Mouse (Mus musculus): Measurements from ENCODE around the gene Pde2a. TPM values are rescaled to one million over a fixed set of nuclear protein-coding genes. Genes with fewer than 3 reads are reported as not detected.

The Pde2a gene
- polyA plus RNA-seq, 1 experiment from 2014 or later: 0.10 TPM

DNA sequence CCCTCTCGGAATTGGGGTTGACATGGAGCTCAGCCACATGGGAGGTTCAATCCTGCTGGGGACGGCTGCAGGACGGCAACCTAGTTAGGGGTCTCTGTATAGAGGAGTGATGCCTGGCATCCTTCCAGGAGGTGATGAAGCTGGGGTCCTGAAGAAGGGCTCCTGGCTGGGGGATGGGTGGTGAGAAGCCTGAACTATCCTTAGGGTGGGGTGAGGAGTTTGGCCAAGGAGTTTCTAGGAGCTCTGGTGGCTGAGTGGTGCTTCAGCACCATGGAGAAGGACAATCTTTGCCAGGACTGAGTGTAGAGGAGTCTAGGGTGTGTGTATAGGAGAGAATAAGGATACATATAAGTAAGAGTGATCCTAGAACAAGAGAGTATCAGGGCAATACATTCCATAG lies 578 bp downstream of the Pde2a start:
- POLR2A ChIA-PET: interaction anchor here (0.8 kb wide), 1 partner anchor 20 kb away, joined by 3 read pairs; no protein-coding TSS in a partner anchor
- ATAC-seq (no peak), DNase-seq (ENCODE audit: low read depth, low spot score) (no peak)
- no peak for TF ChIP-seq CTCF (IDR thresholded peaks at IDR 0.05)
- CTCF ChIA-PET: interaction anchor here (1.0 kb wide), 1 partner anchor 10 kb away, joined by 3 read pairs; no protein-coding TSS in a partner anchor
- peaks cover 9% of the 10 kb centered on the region for H3K27me3 ChIP-seq
- in situ Hi-C loops (cut with MboI; ENCODE audit: low pct_unique_long_range_greater_than_20kb): no loop called here

- CTCF ChIA-PET: no interaction called here
- peaks cover 9% of the 10 kb centered on the region for H3K27me3 ChIP-seq
- TF ChIP-seq CTCF (IDR thresholded peaks at IDR 0.05): no peak
- POLR2A ChIA-PET: no interaction called here
- ATAC-seq (no peak), DNase-seq (ENCODE audit: low read depth, low spot score) (no peak)
- in situ Hi-C loops (cut with MboI; ENCODE audit: low pct_unique_long_range_greater_than_20kb): no loop called here
Measured at GRCm38 (mm10) chr7:101422646-101423045, 1.2 kb downstream of the Pde2a start.

GRCm38 (mm10) chr7:101423970-101424369 lies 2.5 kb downstream of the Pde2a start:
- H3K27me3 ChIP-seq: peaks cover 5% of the 10 kb centered on the region
- ChIA-PET CTCF (no interaction called here), POLR2A (no interaction called here)
- in situ Hi-C loops (cut with MboI; ENCODE audit: low pct_unique_long_range_greater_than_20kb): no loop called here
- DNase-seq (ENCODE audit: low read depth, low spot score) (no peak), ATAC-seq (no peak)
- TF ChIP-seq CTCF (IDR thresholded peaks at IDR 0.05): no peak

- DNase-seq (ENCODE audit: low read depth, low spot score) (no peak), ATAC-seq (no peak)
- POLR2A ChIA-PET: no interaction called here
- H3K27me3 ChIP-seq: peaks cover 3% of the 10 kb centered on the region
- in situ Hi-C loops (cut with MboI; ENCODE audit: low pct_unique_long_range_greater_than_20kb): no loop called here
- no peak for TF ChIP-seq CTCF (IDR thresholded peaks at IDR 0.05)
- CTCF ChIA-PET: interaction anchor here (1.0 to 2.0 kb wide), 6 partner anchors 12 to 114 kb away, joined by 3 to 11 read pairs (median 4); no protein-coding TSS in a partner anchor
Measured at GRCm38 (mm10) chr7:101426692-101427091, 5.2 kb downstream of the Pde2a start.

- in situ Hi-C loops (cut with MboI; ENCODE audit: low pct_unique_long_range_greater_than_20kb): no loop called here
Measured at GRCm38 (mm10) chr7:101427736-101428135, 6.2 kb downstream of the Pde2a start.

DNA sequence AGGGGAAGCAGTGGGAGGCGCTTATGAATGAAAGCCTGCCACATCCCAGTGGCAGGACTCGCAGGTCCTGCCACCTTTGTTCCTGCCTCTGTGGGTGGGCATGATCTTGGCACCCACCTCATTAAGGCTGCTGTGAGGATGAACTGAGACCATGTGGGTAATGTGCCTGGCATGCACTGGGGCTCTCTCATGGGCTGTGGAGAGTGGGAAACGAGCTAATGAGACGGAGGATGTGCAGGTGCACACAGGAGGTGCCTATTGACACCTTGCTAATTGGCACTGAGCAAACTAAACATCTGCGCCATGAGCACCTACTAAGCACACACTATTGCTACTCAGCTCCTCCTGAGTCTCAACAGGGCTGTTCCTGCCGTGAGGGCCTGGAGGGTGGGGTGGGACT lies 13.5 kb downstream of the Pde2a start:
- no peak for TF ChIP-seq CTCF (IDR thresholded peaks at IDR 0.05)
- DNase-seq (ENCODE audit: low read depth, low spot score): no peak
- CTCF ChIA-PET: interaction anchor here (1.3 kb wide), 1 partner anchor 22 kb away, joined by 4 read pairs; no protein-coding TSS in a partner anchor
- H3K27me3 ChIP-seq: peaks cover 8% of the 10 kb centered on the region
- ATAC-seq: no peak
- in situ Hi-C loops (cut with MboI; ENCODE audit: low pct_unique_long_range_greater_than_20kb): no loop called here
- POLR2A ChIA-PET: interaction anchor here (1.0 kb wide), 1 partner anchor 10 kb away, joined by 3 read pairs; no protein-coding TSS in a partner anchor

More at GRCm38 (mm10) chr7:101427736-101428135, 6.2 kb downstream of the Pde2a start:
- POLR2A ChIA-PET: no interaction called here
- CTCF ChIA-PET: interaction anchor here (1.0 to 2.0 kb wide), 6 partner anchors 13 to 113 kb away, joined by 3 to 11 read pairs (median 4); no protein-coding TSS in a partner anchor
- H3K27me3 ChIP-seq: peaks cover 3% of the 10 kb centered on the region
- ATAC-seq (no peak), DNase-seq (ENCODE audit: low read depth, low spot score) (no peak)
- TF ChIP-seq CTCF (IDR thresholded peaks at IDR 0.05): peak; percentile 82

GRCm38 (mm10) chr7:101437876-101438275 lies 16.4 kb downstream of the Pde2a start:
- in situ Hi-C loops (cut with MboI; ENCODE audit: low pct_unique_long_range_greater_than_20kb): no loop called here
- POLR2A ChIA-PET: no interaction called here
- H3K27me3 ChIP-seq: peaks cover 8% of the 10 kb centered on the region
- CTCF ChIA-PET: no interaction called here
- DNase-seq (ENCODE audit: low read depth, low spot score) (no peak), ATAC-seq (no peak)
- no peak for TF ChIP-seq CTCF (IDR thresholded peaks at IDR 0.05)

DNA sequence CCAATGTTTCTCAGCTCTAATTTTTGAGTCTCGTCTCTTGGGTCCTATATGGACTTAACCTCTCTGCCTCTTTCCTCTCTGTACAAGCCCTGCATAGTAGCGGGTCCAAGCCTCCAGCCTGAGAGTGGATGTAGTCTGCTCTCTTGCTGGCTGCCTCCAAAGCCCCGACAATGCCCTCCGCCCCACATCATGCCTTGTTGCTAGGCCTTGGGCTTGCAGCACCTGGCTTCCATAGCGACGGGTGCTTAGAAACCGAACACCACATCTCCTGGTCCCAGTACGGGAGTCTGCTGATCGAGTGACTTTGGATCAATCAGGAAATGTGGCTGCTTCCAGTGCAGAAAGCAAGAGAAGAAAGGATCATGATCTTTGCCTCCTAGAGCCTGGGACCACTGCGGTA lies 21.6 kb downstream of the Pde2a start:
- TF ChIP-seq CTCF (IDR thresholded peaks at IDR 0.05): no peak
- POLR2A ChIA-PET: no interaction called here
- ATAC-seq: no peak
- DNase-seq (ENCODE audit: low read depth, low spot score): no peak
- no peaks in the 10 kb centered on the region for H3K27me3 ChIP-seq
- in situ Hi-C loops (cut with MboI; ENCODE audit: low pct_unique_long_range_greater_than_20kb): loop anchor here (5.0 to 10.0 kb wide), 2 partner anchors 59 to 182 kb away; no protein-coding TSS in a partner anchor
- CTCF ChIA-PET: interaction anchor here (1.8 kb wide), 1 partner anchor 11 kb away, joined by 4 read pairs; no protein-coding TSS in a partner anchor

GRCm38 (mm10) chr7:101444211-101444610 lies 22.7 kb downstream of the Pde2a start:
- in situ Hi-C loops (cut with MboI; ENCODE audit: low pct_unique_long_range_greater_than_20kb): loop anchor here (5.0 to 10.0 kb wide), 2 partner anchors 58 to 181 kb away; no protein-coding TSS in a partner anchor
- ATAC-seq (peak; percentile 21), DNase-seq (ENCODE audit: low read depth, low spot score) (no peak)
- TF ChIP-seq CTCF (IDR thresholded peaks at IDR 0.05): no peak
- POLR2A ChIA-PET: no interaction called here
- CTCF ChIA-PET: interaction anchor here (1.8 kb wide), 1 partner anchor 12 kb away, joined by 4 read pairs; no protein-coding TSS in a partner anchor
- H3K27me3 ChIP-seq: no peaks in the 10 kb centered on the region

GRCm38 (mm10) chr7:101449855-101450254 lies 28.4 kb downstream of the Pde2a start:
- peaks cover 5% of the 10 kb centered on the region for H3K27me3 ChIP-seq
- in situ Hi-C loops (cut with MboI; ENCODE audit: low pct_unique_long_range_greater_than_20kb): loop anchor here (10.0 kb wide), 1 partner anchor 175 kb away; no protein-coding TSS in a partner anchor
- CTCF ChIA-PET: interaction anchor here (0.8 to 3.1 kb wide), 9 partner anchors 11 to 89 kb away, joined by 3 to 12 read pairs (median 4); no protein-coding TSS in a partner anchor
- ATAC-seq: no peak
- DNase-seq (ENCODE audit: low read depth, low spot score): no peak
- TF ChIP-seq CTCF (IDR thresholded peaks at IDR 0.05): no peak
- POLR2A ChIA-PET: no interaction called here

Data from Patski (cell line).